ENCODE assay signal across 10 mouse cellular contexts in the genomic region with DNA sequence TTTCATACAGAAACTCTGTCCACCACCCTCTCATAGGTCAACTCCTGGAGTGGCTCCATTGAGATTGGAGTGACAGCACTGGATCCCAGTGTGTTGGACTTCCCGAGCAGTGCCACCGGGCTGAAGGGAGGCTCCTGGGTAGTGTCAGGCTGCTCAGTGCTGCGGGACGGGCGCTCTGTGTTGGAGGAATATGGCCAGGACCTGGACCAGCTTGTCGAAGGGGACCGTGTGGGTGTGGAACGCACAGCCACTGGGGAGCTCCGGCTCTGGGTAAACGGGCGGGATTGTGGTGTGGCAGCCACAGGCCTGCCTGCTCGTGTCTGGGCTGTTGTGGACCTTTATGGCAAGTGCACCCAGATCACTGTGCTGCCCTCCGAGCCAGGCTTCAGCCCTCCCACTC. TPM values are rescaled to one million over a fixed set of nuclear protein-coding genes. Genes with fewer than 3 reads are reported as not detected.
DNase-seq lines count a peak whose midpoint lies in the region; ATAC-seq and TF ChIP-seq lines count a peak whose summit lies in the region.
"Had no signal": no experiment of that assay in that cellular context is flagged by ENCODE, and none has a peak within 500 bp of the region (broad histone marks: within the 10 kb centered on the region; RNA-seq: fewer than 3 reads in every experiment).

No protein-coding gene starts in this region.

- TF ChIP-seq CTCF in CH12.LX (conservative IDR thresholded peaks at IDR 0.05 in 1 of 2, IDR thresholded peaks at IDR 0.05 in 1 of 2; ENCODE audit: low read depth in 2 of 2, low read length in 2 of 2), result no peak

- no peak for TF ChIP-seq POLR2A in CH12.LX (IDR thresholded peaks at IDR 0.05; ENCODE audit: low read depth, low read length)

- dilution Hi-C loops in CH12.LX (cut with MboI; ENCODE audit: extremely low pct_ligation_motif_present, extremely low pct_unique_long_range_greater_than_20kb, low sequenced_read_pairs), result no loop called here

- ATAC-seq in heart, embryonic 12.5 days (ENCODE audit: insufficient number of reproducible peaks, low FRiP score), result no peak
- no peak for ATAC-seq in forebrain, embryonic 12.5 days (ENCODE audit: low FRiP score)
- no peak for ATAC-seq in liver, embryonic 13.5 days (ENCODE audit: low read depth)

- no peaks in the 10 kb centered on the region for H3K27me3 ChIP-seq in heart, embryonic 12.5 days (replicated peaks)
- no peaks in the 10 kb centered on the region for H3K27me3 ChIP-seq in CH12.LX (replicated peaks)
- no peaks in the 10 kb centered on the region for H3K27me3 ChIP-seq in forebrain, embryonic 12.5 days
- H3K27me3 ChIP-seq in liver, embryonic 13.5 days, result no peaks in the 10 kb centered on the region; the same call in 1 of the 2 replicates

- H3K4me3 ChIP-seq in heart, embryonic 12.5 days, result peak overlapping the region; percentile 96
- peak overlapping the region in 1 of 3 experiments; percentile 82 for H3K4me3 ChIP-seq in CH12.LX (replicated peaks in 1 of 3; ENCODE audit: low read depth in 2 of 3, low read length in 2 of 3, poor library complexity in 1 of 3)
- peak overlapping the region; percentile 96 for H3K4me3 ChIP-seq in forebrain, embryonic 12.5 days (replicated peaks)
- peak overlapping the region; percentile 93 for H3K4me3 ChIP-seq in liver, embryonic 13.5 days (replicated peaks)

- intact Hi-C loops in heart, postnatal 36 days (cut with DNase I), result loop anchor here (2.0 kb wide), 1 partner anchor 16 kb away; no protein-coding TSS in a partner anchor

- WGBS in heart, embryonic 12.5 days, result 87% methylated on average over 13 of the region's 13 CpGs
- 85% methylated on average over 13 of the region's 13 CpGs for WGBS in forebrain, embryonic 12.5 days
- WGBS in liver, embryonic 13.5 days (ENCODE audit: insufficient replicate concordance), result 80% methylated on average over 13 of the region's 13 CpGs

- TF ChIP-seq EP300 in CH12.LX (IDR thresholded peaks at IDR 0.05; ENCODE audit: low read length), result no peak

- H3K27ac ChIP-seq in heart, embryonic 12.5 days (ENCODE audit: poor library complexity, severe bottlenecking), result no peak overlapping the region
- H3K27ac ChIP-seq in CH12.LX (ENCODE audit: insufficient read depth, low read depth), result no peak overlapping the region
- H3K27ac ChIP-seq in forebrain, embryonic 12.5 days, result no peak overlapping the region
- H3K27ac ChIP-seq in liver, embryonic 13.5 days, result peak overlapping the region; percentile 98

- peaks cover 37% of the 10 kb centered on the region for H3K4me1 ChIP-seq in heart, embryonic 12.5 days (replicated peaks)
- peaks cover 7 to 29% of the 10 kb centered on the region in 2 experiments for H3K4me1 ChIP-seq in CH12.LX (ENCODE audit: control insufficient read depth in 1 of 2, insufficient read depth in 2 of 2)
- H3K4me1 ChIP-seq in forebrain, embryonic 12.5 days, result peaks cover 36% of the 10 kb centered on the region
- H3K4me1 ChIP-seq in liver, embryonic 13.5 days (replicated peaks), result peaks cover 44% of the 10 kb centered on the region

- H3K4me2 ChIP-seq in heart, embryonic 12.5 days, result peak overlapping the region; percentile 96
- H3K4me2 ChIP-seq in CH12.LX (ENCODE audit: insufficient read depth, low read depth, poor library complexity, severe bottlenecking), result peak overlapping the region; percentile 89
- H3K4me2 ChIP-seq in forebrain, embryonic 12.5 days, result peak overlapping the region; percentile 93
- peak overlapping the region; percentile 87 for H3K4me2 ChIP-seq in liver, embryonic 13.5 days

- TF ChIP-seq RAD21 in CH12.LX (IDR thresholded peaks at IDR 0.05; ENCODE audit: low read depth, low read length), result no peak

- H3K9ac ChIP-seq in heart, embryonic 12.5 days, result peak overlapping the region; percentile 99
- H3K9ac ChIP-seq in CH12.LX (ENCODE audit: insufficient read depth, low read depth), result no peak overlapping the region
- H3K9ac ChIP-seq in forebrain, embryonic 12.5 days, result peak overlapping the region; percentile 94
- peak overlapping the region; percentile 94 for H3K9ac ChIP-seq in liver, embryonic 13.5 days

- peaks cover 10% of the 10 kb centered on the region for H3K79me2 ChIP-seq in CH12.LX (replicated peaks; ENCODE audit: control insufficient read depth, extremely low read depth, insufficient read depth, poor library complexity, severe bottlenecking)

- H3K36me3 ChIP-seq in heart, embryonic 12.5 days, result peaks cover 46% of the 10 kb centered on the region
- H3K36me3 ChIP-seq in CH12.LX (replicated peaks in 1 of 2; ENCODE audit: control insufficient read depth in 1 of 2, insufficient read depth in 1 of 2, low read length in 1 of 2), result peaks cover 45 to 48% of the 10 kb centered on the region in 2 experiments
- H3K36me3 ChIP-seq in forebrain, embryonic 12.5 days (replicated peaks), result peaks cover 51% of the 10 kb centered on the region
- peaks cover 51% of the 10 kb centered on the region for H3K36me3 ChIP-seq in liver, embryonic 13.5 days

- no peak for DNase-seq in heart, postnatal 36 days
- no peak for DNase-seq in CH12.LX (ENCODE audit: extremely low read depth)
- DNase-seq in liver, embryonic 13.5 days, result no peak
- no peak for DNase-seq in embryo, embryonic 10.5 days (ENCODE audit: low spot score)
- no peak for DNase-seq in frontal cortex, postnatal 36 days (ENCODE audit: low spot score in 2 of 2)
- no peak for DNase-seq in right cerebral cortex, adult 18-20 months
- DNase-seq: cerebellum, adult 8-10 months; right cerebral cortex, postnatal 4 days had no signal

- in situ Hi-C loops in CH12.LX (cut with MboI; ENCODE audit: low pct_ligation_motif_present, low pct_unique_long_range_greater_than_20kb, low sequenced_read_pairs), result no loop called here

- no peaks in the 10 kb centered on the region for H3K9me3 ChIP-seq in heart, embryonic 12.5 days (replicated peaks)
- H3K9me3 ChIP-seq in CH12.LX (replicated peaks; ENCODE audit: low read length), result no peaks in the 10 kb centered on the region
- no peaks in the 10 kb centered on the region for H3K9me3 ChIP-seq in forebrain, embryonic 12.5 days
- no peaks in the 10 kb centered on the region for H3K9me3 ChIP-seq in liver, embryonic 13.5 days (replicated peaks)

TF ChIP-seq in CH12.LX, 34 proteins besides CTCF, POLR2A, EP300 and RAD21 (continues in another document):
- TF ChIP-seq IRF4 (IDR thresholded peaks at IDR 0.05; ENCODE audit: low read depth, low read length) (no peak), RCOR1 (conservative IDR thresholded peaks at IDR 0.05; ENCODE audit: low read depth, low read length) (no peak), CHD1 (IDR thresholded peaks at IDR 0.05; ENCODE audit: low read depth, low read length) (no peak), NELFE (IDR thresholded peaks at IDR 0.05; ENCODE audit: low read depth, low read length) (no peak), TCF12 (IDR thresholded peaks at IDR 0.05; ENCODE audit: low read depth, low read length) (no peak), E2F4 (IDR thresholded peaks at IDR 0.05; ENCODE audit: insufficient replicate concordance, low read depth, low read length) (no peak), SIN3A (IDR thresholded peaks at IDR 0.05; ENCODE audit: low read length) (no peak), JUN (IDR thresholded peaks at IDR 0.05; ENCODE audit: insufficient read depth, low read depth, low read length) (no peak), USF1 (IDR thresholded peaks at IDR 0.05; ENCODE audit: low read depth, low read length) (no peak)

RNA-seq across cellular contexts. Expression of a gene that starts 2.1 kb away (rescaled TPM):
- polyA plus RNA-seq in heart, embryonic 12.5 days (2016; fragmentation: Nextera tagmentation; extraction: Ambion mirVana), result 7.6 and 9.2 TPM in 2 replicates
- total RNA-seq in heart, postnatal 36 days (2021), result 10 to 100 TPM; 40.2 to 47.4 TPM
- 51.0 and 56.1 TPM in 2 replicates for total RNA-seq in CH12.LX (2012; rRNA removed)
- 21.4 and 22.9 TPM in 2 replicates for total RNA-seq in CH12.LX (2014; rRNA removed)
- 40.1 and 46.2 TPM in 2 replicates for polyA plus RNA-seq in CH12.LX (2012; ENCODE audit: insufficient read length, low read depth)
- 18.9 and 19.3 TPM in 2 replicates for polyA plus RNA-seq in forebrain, embryonic 12.5 days (2016; fragmentation: Nextera tagmentation; extraction: Ambion mirVana)
- 2.3 and 2.8 TPM in 2 replicates for polyA plus RNA-seq in liver, embryonic 13.5 days (2015; fragmentation: Nextera tagmentation; extraction: Ambion mirVana)

RNA-seq across cellular contexts. Expression of a gene that starts 2.2 kb away (rescaled TPM):
- 4.7 and 5.2 TPM in 2 replicates for polyA plus RNA-seq in heart, embryonic 12.5 days (2016; fragmentation: Nextera tagmentation; extraction: Ambion mirVana)
- under 1 TPM; 0.73 to 0.89 TPM for total RNA-seq in heart, postnatal 36 days (2021)
- total RNA-seq in CH12.LX (2012; rRNA removed) (0.34 and 0.59 TPM in 2 replicates), CH12.LX (2014; rRNA removed) (0.35 and 0.86 TPM in 2 replicates)
- polyA plus RNA-seq in CH12.LX (2012; ENCODE audit: insufficient read length, low read depth), result 0.33 and 0.41 TPM in 2 replicates
- 22.4 TPM in 2 replicates for polyA plus RNA-seq in forebrain, embryonic 12.5 days (2016; fragmentation: Nextera tagmentation; extraction: Ambion mirVana)
- polyA plus RNA-seq in liver, embryonic 13.5 days (2015; fragmentation: Nextera tagmentation; extraction: Ambion mirVana), result 0.89 and 1.0 TPM in 2 replicates

RNA-seq across cellular contexts. Expression of a gene that starts 7.6 kb away (rescaled TPM):
- polyA plus RNA-seq in heart, embryonic 12.5 days (2016; fragmentation: Nextera tagmentation; extraction: Ambion mirVana), result 10.3 and 11.2 TPM in 2 replicates
- total RNA-seq in heart, postnatal 36 days (2021), result under 1 TPM; 0.78 to 0.89 TPM
- 38.9 and 39.6 TPM in 2 replicates for total RNA-seq in CH12.LX (2012; rRNA removed)
- 58.2 and 66.2 TPM in 2 replicates for total RNA-seq in CH12.LX (2014; rRNA removed)
- 66.7 and 70.9 TPM in 2 replicates for polyA plus RNA-seq in CH12.LX (2012; ENCODE audit: insufficient read length, low read depth)
- polyA plus RNA-seq in forebrain, embryonic 12.5 days (2016; fragmentation: Nextera tagmentation; extraction: Ambion mirVana), result 0.47 and 0.83 TPM in 2 replicates
- polyA plus RNA-seq in liver, embryonic 13.5 days (2015; fragmentation: Nextera tagmentation; extraction: Ambion mirVana), result 4.4 and 4.9 TPM in 2 replicates

RNA-seq across cellular contexts. Expression of a gene that starts 10.7 kb away (rescaled TPM):
- polyA plus RNA-seq in heart, embryonic 12.5 days (2016; fragmentation: Nextera tagmentation; extraction: Ambion mirVana), result 49.2 and 50.6 TPM in 2 replicates
- total RNA-seq in heart, postnatal 36 days (2021), result 10 to 100 TPM; 28.2 to 32.1 TPM
- total RNA-seq in CH12.LX (2012; rRNA removed) (29.4 and 35.9 TPM in 2 replicates), CH12.LX (2014; rRNA removed) (25.0 and 27.4 TPM in 2 replicates)
- polyA plus RNA-seq in CH12.LX (2012; ENCODE audit: insufficient read length, low read depth), result 69.2 and 73.6 TPM in 2 replicates
- polyA plus RNA-seq in forebrain, embryonic 12.5 days (2016; fragmentation: Nextera tagmentation; extraction: Ambion mirVana), result 95.8 and 99.1 TPM in 2 replicates
- 107 and 116 TPM in 2 replicates for polyA plus RNA-seq in liver, embryonic 13.5 days (2015; fragmentation: Nextera tagmentation; extraction: Ambion mirVana)

RNA-seq across cellular contexts. Expression of a gene that starts 18.8 kb away (rescaled TPM):
- 1,286 and 1,307 TPM in 2 replicates for polyA plus RNA-seq in heart, embryonic 12.5 days (2016; fragmentation: Nextera tagmentation; extraction: Ambion mirVana)
- total RNA-seq in heart, postnatal 36 days (2021), result 100 to 1,000 TPM; 420 to 449 TPM
- 1,419 and 1,651 TPM in 2 replicates for total RNA-seq in CH12.LX (2012; rRNA removed)
- total RNA-seq in CH12.LX (2014; rRNA removed), result 2,535 and 2,729 TPM in 2 replicates
- polyA plus RNA-seq in CH12.LX (2012; ENCODE audit: insufficient read length, low read depth), result 3,314 and 3,421 TPM in 2 replicates
- polyA plus RNA-seq in forebrain, embryonic 12.5 days (2016; fragmentation: Nextera tagmentation; extraction: Ambion mirVana), result 1,678 TPM in 2 replicates
- polyA plus RNA-seq in liver, embryonic 13.5 days (2015; fragmentation: Nextera tagmentation; extraction: Ambion mirVana), result 1,847 and 1,941 TPM in 2 replicates
